Mouse (Mus musculus) retina, postnatal 1 day (tissue): Measurements from ENCODE around the gene Kcnh8.

Experiments
- DNase-seq: peaks from one replicate; pipeline ENCODE4 v3.0.0-alpha.2; 2012

The Kcnh8 gene

DNA sequence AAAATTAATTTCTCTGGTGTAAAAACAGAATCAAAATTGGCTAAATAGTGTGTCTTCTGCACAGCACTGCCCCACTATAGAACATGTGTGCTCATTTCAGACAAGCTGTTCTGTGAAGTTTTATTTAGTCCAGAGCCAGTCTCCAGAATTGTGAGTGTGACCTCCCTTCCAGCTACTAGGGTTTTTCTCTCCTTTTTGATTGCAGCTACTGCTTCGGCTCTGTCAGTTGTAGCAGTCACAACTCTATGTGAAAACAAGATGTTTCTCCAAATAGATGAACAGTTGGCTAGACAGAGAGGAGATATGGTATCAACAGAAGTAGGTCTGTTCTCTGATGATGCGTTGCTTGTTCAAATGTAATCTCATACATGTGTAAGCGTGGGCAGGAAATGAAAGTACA lies 270.7 kb downstream of the Kcnh8 start:
- DNase-seq: no peak

DNA sequence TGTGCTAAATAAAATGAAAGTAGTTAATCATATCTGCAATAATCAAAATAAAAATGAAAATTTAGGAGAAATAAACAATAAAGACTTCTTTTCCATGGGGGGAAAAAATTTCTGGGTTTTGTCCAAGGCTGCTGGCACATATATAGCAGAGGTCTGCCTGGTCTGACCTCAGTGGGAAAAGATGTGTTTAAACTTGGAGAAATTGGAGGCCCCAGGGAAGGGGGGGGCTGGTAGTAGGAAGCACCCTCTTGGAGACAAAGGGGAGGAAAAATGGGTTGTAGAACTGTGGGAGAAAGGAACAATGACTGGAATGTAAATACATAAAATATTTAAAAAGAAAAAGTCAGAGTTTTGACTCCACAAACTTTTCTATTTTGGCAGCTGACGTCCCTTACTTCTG lies 276.5 kb downstream of the Kcnh8 start:
- DNase-seq: no peak

DNA sequence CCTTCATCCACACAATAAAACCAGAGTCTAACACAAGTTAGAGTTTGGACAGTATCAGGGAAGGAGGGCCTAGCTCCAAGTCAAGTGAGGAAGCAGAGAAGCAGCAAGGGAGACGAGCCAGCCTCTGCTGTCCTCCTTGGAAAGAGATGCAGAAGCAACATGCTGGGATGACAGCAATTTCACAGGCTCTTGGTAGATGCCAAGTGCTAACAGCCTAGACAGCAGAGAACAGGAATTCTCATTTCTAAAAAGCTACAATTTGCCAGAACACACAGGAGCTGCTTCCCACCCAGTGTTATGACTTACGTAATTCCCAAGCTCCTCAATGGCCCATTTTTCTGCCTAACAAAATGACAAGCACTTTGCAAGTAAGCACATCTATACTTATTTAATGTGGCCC lies 277.5 kb downstream of the Kcnh8 start:
- no peak for DNase-seq

DNA sequence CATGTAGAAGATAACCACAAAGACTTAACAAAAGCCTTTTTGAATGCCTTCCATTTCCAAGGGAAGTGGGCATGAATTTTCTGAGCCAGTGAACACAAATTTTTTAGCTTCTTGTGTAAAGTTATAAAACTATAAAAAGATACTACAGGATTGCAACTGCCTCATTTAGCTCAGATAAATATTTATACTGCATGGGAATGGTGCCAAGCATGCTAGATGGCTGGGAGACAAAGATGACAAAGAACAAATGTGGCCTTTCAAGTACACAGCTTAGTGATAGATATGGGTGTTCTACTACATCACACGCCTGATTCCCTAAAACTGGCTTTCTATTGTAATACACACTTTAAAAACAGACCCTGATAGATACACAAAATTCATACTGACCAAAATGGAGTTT lies 282.7 kb downstream of the Kcnh8 start:
- DNase-seq: no peak

DNA sequence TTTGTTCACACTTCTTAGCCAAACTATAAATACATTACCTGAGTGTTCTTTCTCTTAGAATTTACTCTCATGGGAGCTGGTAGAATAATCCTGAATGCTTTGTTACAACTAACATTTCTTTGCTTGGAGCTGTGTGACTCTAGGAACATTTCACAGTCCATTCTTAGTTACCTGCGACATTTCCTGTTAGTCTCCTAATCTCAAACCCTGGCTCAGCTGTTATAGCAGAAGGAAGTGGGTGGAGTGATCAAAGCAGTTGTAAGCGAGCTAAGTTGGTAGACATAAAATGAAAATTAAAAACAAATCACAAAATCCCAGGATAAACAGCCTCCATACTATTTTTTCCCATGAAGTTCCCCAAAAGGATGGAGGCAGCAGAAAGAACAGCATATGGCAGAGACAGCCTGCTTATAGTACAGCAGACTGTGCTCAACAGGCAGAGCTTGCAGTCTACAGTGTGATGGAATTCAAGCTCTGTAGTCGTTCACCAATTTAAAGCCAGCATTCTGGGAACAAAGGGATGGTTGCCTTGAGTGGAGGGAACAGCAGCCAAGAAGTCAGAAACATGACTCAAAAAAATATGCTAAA lies 318.1 kb downstream of the Kcnh8 start:
- DNase-seq: no peak

DNA sequence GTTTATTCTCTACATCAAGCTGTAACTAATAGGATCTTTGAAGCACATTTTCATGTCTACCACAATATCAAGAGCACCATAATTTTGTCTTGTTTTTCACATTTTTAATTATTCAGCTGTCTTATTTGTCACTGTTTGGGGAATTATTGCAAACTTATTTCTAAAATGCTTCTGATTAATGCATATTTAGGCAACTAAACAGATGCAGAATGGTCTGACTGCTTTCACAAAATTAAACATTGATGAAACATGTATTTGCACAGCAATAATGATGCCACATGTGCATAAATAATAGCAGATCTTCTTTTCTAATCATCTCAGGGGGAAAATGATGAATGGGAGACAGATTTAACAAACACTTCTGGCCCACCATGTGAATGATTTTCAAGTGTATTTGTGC lies 341.5 kb downstream of the Kcnh8 start:
- no peak for DNase-seq

DNA sequence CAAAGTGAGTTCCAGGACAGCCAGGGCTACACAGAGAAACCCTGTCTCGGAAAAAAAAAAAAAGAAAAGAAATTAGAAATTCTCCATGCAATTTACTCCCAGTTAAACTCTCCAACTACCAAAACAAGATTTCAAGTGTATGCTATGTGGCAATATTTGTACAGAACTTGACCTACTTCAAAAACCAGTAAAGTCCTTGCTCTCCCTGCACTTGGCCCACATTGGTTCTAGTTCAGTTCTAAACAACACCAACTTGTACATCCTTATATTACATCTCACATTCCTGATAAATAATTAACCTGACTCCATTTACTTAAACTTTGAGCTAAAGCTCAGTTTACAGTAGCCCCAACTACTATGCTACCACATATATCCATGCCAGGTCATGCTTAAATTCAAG lies 370.2 kb downstream of the Kcnh8 start:
- DNase-seq: no peak

DNA sequence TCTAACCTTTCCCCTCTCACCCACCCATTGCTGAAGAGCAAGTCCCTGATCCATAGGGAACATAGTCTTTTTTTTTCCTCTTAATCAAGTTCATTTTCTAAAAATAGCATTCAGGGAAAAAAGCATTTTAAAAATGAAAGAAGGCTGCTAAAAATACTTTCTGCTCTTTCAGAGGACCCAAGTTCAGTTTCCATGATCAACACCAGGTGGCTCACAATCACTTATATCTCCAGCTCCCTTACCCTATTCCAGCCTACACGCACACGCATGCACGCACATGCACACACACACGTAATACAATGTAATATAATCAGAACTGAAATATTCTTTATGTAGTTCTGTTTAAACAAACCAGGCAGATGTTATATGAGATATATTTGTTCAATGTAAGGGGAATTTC lies 378.4 kb downstream of the Kcnh8 start:
- no peak for DNase-seq
